In the genomic region with DNA sequence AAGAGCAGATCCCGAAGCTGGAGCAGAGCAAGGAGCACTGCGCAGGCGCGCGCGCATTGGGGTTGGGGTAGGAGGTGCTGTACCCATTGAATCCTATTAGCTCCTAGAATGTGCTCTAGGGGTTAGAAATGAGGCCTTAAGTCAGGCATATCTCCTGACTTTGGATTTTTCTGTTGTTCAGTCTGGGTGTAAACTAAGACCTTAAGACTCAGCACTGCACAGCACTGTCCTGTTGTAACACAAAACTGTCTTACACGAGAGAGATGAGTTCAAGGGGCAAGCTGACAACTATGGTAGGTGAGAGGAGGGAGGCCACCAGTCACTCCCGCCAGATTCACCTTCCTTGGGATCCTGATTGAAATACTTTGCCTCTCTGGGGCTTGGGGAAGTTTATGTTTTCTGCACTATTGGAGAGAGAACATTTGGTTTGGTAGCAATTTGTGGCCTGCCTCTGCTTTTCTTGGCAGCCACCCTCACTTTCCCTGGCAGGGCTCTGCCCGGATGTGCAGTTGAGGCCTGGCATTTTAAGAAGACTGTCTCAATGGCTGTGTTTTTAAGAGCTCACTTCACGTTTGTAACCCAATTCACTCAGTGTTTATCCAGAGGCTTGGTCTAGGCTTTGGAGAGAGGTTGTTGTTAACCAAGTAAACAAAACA, we compare ENCODE assay signal across 15 mouse cellular contexts. TPM values are rescaled to one million over a fixed set of nuclear protein-coding genes. Genes with fewer than 3 reads are reported as not detected.
DNase-seq lines count a peak whose midpoint lies in the region; ATAC-seq and TF ChIP-seq lines count a peak whose summit lies in the region.
"Had no signal": no experiment of that assay in that cellular context is flagged by ENCODE, and none has a peak within 500 bp of the region (broad histone marks: within the 10 kb centered on the region; RNA-seq: fewer than 3 reads in every experiment).

No protein-coding gene starts in this region.

- H3K4me2 ChIP-seq in hindbrain, postnatal 0 days (ENCODE audit: low read depth, low read length) = no peak overlapping the region
- no peak overlapping the region for H3K4me2 ChIP-seq in forebrain, postnatal 0 days (ENCODE audit: low read depth)
- H3K4me2 ChIP-seq: liver, embryonic 12.5 days had no signal

- no peaks in the 10 kb centered on the region for H3K27me3 ChIP-seq in hindbrain, postnatal 0 days (ENCODE audit: insufficient read depth, low read length)
- H3K27me3 ChIP-seq in hindbrain, embryonic 10.5 days (ENCODE audit: insufficient read depth, poor library complexity, severe bottlenecking) = no peaks in the 10 kb centered on the region
- H3K27me3 ChIP-seq in forebrain, postnatal 0 days (ENCODE audit: insufficient read depth, low read length) = no peaks in the 10 kb centered on the region
- H3K27me3 ChIP-seq: liver, embryonic 12.5 days had no signal

- no peaks in the 10 kb centered on the region for H3K4me1 ChIP-seq in hindbrain, postnatal 0 days (ENCODE audit: insufficient read depth, low read length)
- H3K4me1 ChIP-seq in hindbrain, embryonic 10.5 days (replicated peaks) = 0 out of 2 replicates have a peak, but pooled peaks cover 4% of the 10 kb centered on the region
- H3K4me1 ChIP-seq in forebrain, postnatal 0 days (ENCODE audit: insufficient read depth) = peaks cover 9% of the 10 kb centered on the region; the same call in 1 of the 2 replicates
- H3K4me1 ChIP-seq: liver, embryonic 12.5 days had no signal

- ATAC-seq in hindbrain, postnatal 0 days = no peak
- peak; percentile 51 for ATAC-seq in forebrain, postnatal 0 days
- ATAC-seq: liver, embryonic 12.5 days had no signal

- intact Hi-C loops in left cerebral cortex, postnatal 4 days (cut with DNase I) = no loop called here

- no peaks in the 10 kb centered on the region for H3K36me3 ChIP-seq in hindbrain, postnatal 0 days (ENCODE audit: insufficient read depth, low read length)
- no peaks in the 10 kb centered on the region for H3K36me3 ChIP-seq in hindbrain, embryonic 10.5 days
- H3K36me3 ChIP-seq in forebrain, postnatal 0 days (ENCODE audit: insufficient read depth) = no peaks in the 10 kb centered on the region
- H3K36me3 ChIP-seq: liver, embryonic 12.5 days had no signal

- no peak overlapping the region for H3K4me3 ChIP-seq in hindbrain, postnatal 0 days (ENCODE audit: low read length)
- H3K4me3 ChIP-seq in hindbrain, embryonic 10.5 days = no peak overlapping the region
- H3K4me3 ChIP-seq in forebrain, postnatal 0 days (ENCODE audit: low read depth, low read length) = no peak overlapping the region
- H3K4me3 ChIP-seq: erythroblast, embryonic 14.5 days; liver, embryonic 12.5 days had no signal

- H3K9ac ChIP-seq in hindbrain, postnatal 0 days (replicated peaks; ENCODE audit: low read length) = no peak overlapping the region
- no peak overlapping the region for H3K9ac ChIP-seq in forebrain, postnatal 0 days
- H3K9ac ChIP-seq: liver, embryonic 12.5 days had no signal

- 78% methylated on average over 10 of the region's 10 CpGs for WGBS in hindbrain, postnatal 0 days
- 84% methylated on average over 10 of the region's 10 CpGs for WGBS in hindbrain, embryonic 10.5 days
- 75% methylated on average over 10 of the region's 10 CpGs for WGBS in forebrain, postnatal 0 days

- no peaks in the 10 kb centered on the region for H3K9me3 ChIP-seq in hindbrain, postnatal 0 days (ENCODE audit: low read length)
- no peaks in the 10 kb centered on the region for H3K9me3 ChIP-seq in hindbrain, embryonic 10.5 days
- no peaks in the 10 kb centered on the region for H3K9me3 ChIP-seq in forebrain, postnatal 0 days (ENCODE audit: low read length)
- H3K9me3 ChIP-seq: liver, embryonic 12.5 days had no signal

- TF ChIP-seq CTCF in hindbrain, postnatal 0 days (IDR thresholded peaks at IDR 0.05; ENCODE audit: low read depth) = no peak
- no peak for TF ChIP-seq CTCF in forebrain, postnatal 0 days (IDR thresholded peaks at IDR 0.05; ENCODE audit: low read depth)

- H3K27ac ChIP-seq in hindbrain, postnatal 0 days = peak overlapping the region; percentile 54
- no peak overlapping the region for H3K27ac ChIP-seq in hindbrain, embryonic 10.5 days
- peak overlapping the region; percentile 50; the same call in 1 of the 2 replicates for H3K27ac ChIP-seq in forebrain, postnatal 0 days (ENCODE audit: low read depth, low read length)
- H3K27ac ChIP-seq: liver, embryonic 12.5 days; macrophage had no signal

- DNase-seq in hindbrain, postnatal 0 days (ENCODE audit: low spot score) = peak; percentile 48
- no peak for DNase-seq in hindbrain, embryonic 10.5 days (ENCODE audit: low spot score)
- peak; percentile 74 for DNase-seq in adipocyte (ENCODE audit: low spot score)
- peak; percentile 52 for DNase-seq in forebrain, postnatal 0 days
- DNase-seq in left cerebral cortex, postnatal 4 days = peak; percentile 30
- no peak for DNase-seq in spleen, postnatal 4 days (ENCODE audit: low spot score in 2 of 2)
- DNase-seq in spleen, postnatal 10 days (ENCODE audit: low spot score in 2 of 2) = no peak
- DNase-seq in testis, postnatal 14 days (ENCODE audit: low spot score) = no peak
- DNase-seq: cerebellum, adult 18-20 months; kidney, postnatal 36 days; retina, postnatal 1 day had no signal

RNA-seq across cellular contexts. Expression of gene Slc1a2, which starts 9.5 kb away (rescaled TPM):
- total RNA-seq in hindbrain, postnatal 0 days (2014; rRNA removed) = 116 and 130 TPM in 2 replicates
- 21.9 and 23.9 TPM in 2 replicates for polyA plus RNA-seq in hindbrain, postnatal 0 days (2015; fragmentation: Nextera tagmentation; extraction: Ambion mirVana)
- polyA plus RNA-seq in hindbrain, embryonic 10.5 days (2016; fragmentation: Nextera tagmentation; extraction: Ambion mirVana) = 5.9 and 10.9 TPM in 2 replicates
- total RNA-seq in forebrain, postnatal 0 days (2014; rRNA removed) = 77.1 and 82.0 TPM in 2 replicates
- 8.0 and 18.4 TPM in 2 replicates for polyA plus RNA-seq in forebrain, postnatal 0 days (2015; fragmentation: Nextera tagmentation; extraction: Ambion mirVana)
- 100 to 1,000 TPM; 197 to 218 TPM for total RNA-seq in left cerebral cortex, postnatal 4 days (2021)
- total RNA-seq: monocyte, adult 5-6 weeks had no signal
- polyA plus RNA-seq: erythroblast, embryonic 14.5 days had no signal

Comparison
In these comparisons a context has a peak if more than half of its experiments do, and no peak if none do; other contexts are left out.
1. DNase-seq: peak in hindbrain, postnatal 0 days (single experiment), adipocyte (single experiment), forebrain, postnatal 0 days (single experiment) and left cerebral cortex, postnatal 4 days (single experiment); none in hindbrain, embryonic 10.5 days (single experiment), spleen, postnatal 4 days (0 of 2), spleen, postnatal 10 days (0 of 2) and testis, postnatal 14 days (single experiment).